Mouse (Mus musculus): ENCODE measurements at regions not wholly inside any gene's neighbourhood (a gene's known extent, or its start where the extent isn't known, plus 50 kb on each side); places are given as distances from the start of the nearest gene placed in this dataset.

DNA sequence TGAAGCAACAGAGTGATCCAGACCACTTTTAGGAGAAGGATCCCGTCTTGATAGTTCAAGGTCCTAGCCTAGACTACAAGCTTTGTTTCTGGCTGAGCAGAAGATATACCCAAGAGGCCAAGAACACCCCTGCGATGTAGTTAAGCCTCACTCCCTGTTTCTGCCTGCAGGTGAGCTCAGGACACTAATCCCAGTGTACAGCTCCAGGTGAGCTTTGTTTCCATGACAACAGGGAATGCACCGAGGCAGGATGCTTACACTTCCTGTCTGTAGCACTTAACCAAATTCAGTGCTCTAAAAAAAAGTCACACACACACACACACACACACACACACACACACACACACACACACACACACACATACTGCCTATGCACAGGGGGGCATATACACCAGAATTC lies 230.7 kb downstream of the Ajap1 start:
- TF ChIP-seq CTCF (IDR thresholded peaks at IDR 0.05; ENCODE audit: low read depth, low read length) (no peak), POLR2A (IDR thresholded peaks at IDR 0.05; ENCODE audit: borderline replicate concordance, low read depth, low read length) (no peak)
